Mouse (Mus musculus): ENCODE measurements around the gene Ninl.

DNA sequence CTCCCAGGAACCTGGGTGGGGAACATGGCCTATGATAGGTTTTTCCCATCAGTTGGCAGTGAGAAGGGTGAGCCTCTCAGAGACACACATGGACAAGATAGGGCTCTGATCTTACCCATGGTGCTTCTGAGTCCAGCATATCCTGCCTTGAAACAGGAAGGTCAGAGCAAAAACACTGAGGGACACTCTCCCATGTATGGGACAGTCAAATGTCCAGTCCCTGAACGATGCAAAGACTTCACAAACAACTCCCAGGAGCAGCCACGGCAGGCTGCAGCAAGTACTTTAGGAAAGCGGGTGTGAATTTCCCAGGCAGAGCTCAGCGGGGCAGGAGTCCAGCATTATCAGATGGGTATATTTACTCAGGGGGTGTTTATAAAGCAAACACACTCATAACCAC is 43.9 kb downstream of the Ninl start:
- TF ChIP-seq CTCF (IDR thresholded peaks at IDR 0.05; ENCODE audit: extremely low read depth, insufficient read length, insufficient replicate concordance, low read depth, low read length) (no peak), POLR2A (IDR thresholded peaks at IDR 0.05; ENCODE audit: low read depth, low read length) (no peak)
